Mouse (Mus musculus): ENCODE measurements around the gene Pygb. TPM values are rescaled to one million over a fixed set of nuclear protein-coding genes. Genes with fewer than 3 reads are reported as not detected.
A peak's percentile ranks its signal among the peaks of the same experiment; 100 is the strongest.

Pygb gene
- total and polyA plus RNA-seq, 2 experiments from 2014 or later = 124 to 281 TPM

- WGBS = 73% methylated on average over 2 of the region's 2 CpGs
- Histone ChIP-seq H3K36me3 (ENCODE audit: insufficient read depth, low read length) (peaks cover 82% of the 10 kb centered on the region), H3K27me3 (ENCODE audit: insufficient read depth, low read length) (no peaks in the 10 kb centered on the region), H3K4me1 (ENCODE audit: insufficient read depth, low read length) (no peaks in the 10 kb centered on the region), H3K27ac (ENCODE audit: low read depth, low read length) (no peak overlapping the region), H3K9me3 (ENCODE audit: low read length) (no peaks in the 10 kb centered on the region), H3K9ac (replicated peaks; ENCODE audit: low read length, poor library complexity, severe bottlenecking) (no peak overlapping the region), H3K4me3 (ENCODE audit: low read depth, low read length) (no peak overlapping the region), H3K4me2 (ENCODE audit: low read depth, low read length, poor library complexity, severe bottlenecking) (no peak overlapping the region)
- TF ChIP-seq CTCF (IDR thresholded peaks at IDR 0.05) = no peak
- DNase-seq (ENCODE audit: low spot score) (no peak), ATAC-seq (ENCODE audit: low FRiP score) (no peak)
These were observed 43.5 kb downstream of the Pygb start for GRCm38 (mm10) chr2:150830011-150830410.

- H3K27ac ChIP-seq (ENCODE audit: low read depth, low read length) = no peak overlapping the region
- no peaks in the 10 kb centered on the region for H3K27me3 ChIP-seq (ENCODE audit: insufficient read depth, low read length)
- 83% methylated on average over 3 of the region's 3 CpGs for WGBS
- H3K36me3 ChIP-seq (ENCODE audit: insufficient read depth, low read length) = peaks cover 81% of the 10 kb centered on the region
- DNase-seq (ENCODE audit: low spot score) (no peak), ATAC-seq (ENCODE audit: low FRiP score) (no peak)
- no peak overlapping the region for H3K4me3 ChIP-seq (ENCODE audit: low read depth, low read length)
- H3K9me3 ChIP-seq (ENCODE audit: low read length) = no peaks in the 10 kb centered on the region
- no peak overlapping the region for H3K4me2 ChIP-seq (ENCODE audit: low read depth, low read length, poor library complexity, severe bottlenecking)
- no peak for TF ChIP-seq CTCF (IDR thresholded peaks at IDR 0.05)
- no peaks in the 10 kb centered on the region for H3K4me1 ChIP-seq (ENCODE audit: insufficient read depth, low read length)
- H3K9ac ChIP-seq (replicated peaks; ENCODE audit: low read length, poor library complexity, severe bottlenecking) = no peak overlapping the region
These were observed 44.4 kb downstream of the Pygb start for GRCm38 (mm10) chr2:150830911-150831441.

DNA sequence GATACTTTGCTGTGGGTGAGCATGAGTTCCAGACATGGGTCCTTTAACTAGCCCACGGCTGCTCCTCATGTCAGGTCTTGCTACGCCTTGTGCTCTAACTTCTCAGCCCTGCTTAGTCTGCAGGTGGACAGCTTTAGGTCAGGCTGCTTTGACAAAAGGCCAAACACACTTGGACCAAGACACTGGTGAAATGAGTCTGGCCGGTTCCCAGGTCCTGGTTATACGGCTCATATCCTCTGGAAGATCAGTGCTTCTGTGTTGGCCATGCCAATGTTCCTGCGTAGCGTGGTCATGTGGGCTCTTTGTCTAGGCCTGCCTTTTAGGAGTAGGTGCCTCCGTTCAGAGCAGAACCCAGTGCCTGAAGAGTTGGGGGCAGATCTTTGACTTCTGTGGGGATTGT, 45.5 kb downstream of the Pygb start:
- Histone ChIP-seq H3K4me1 (ENCODE audit: insufficient read depth, low read length) (no peaks in the 10 kb centered on the region), H3K9me3 (ENCODE audit: low read length) (no peaks in the 10 kb centered on the region), H3K4me3 (ENCODE audit: low read depth, low read length) (no peak overlapping the region), H3K27ac (ENCODE audit: low read depth, low read length) (no peak overlapping the region), H3K27me3 (ENCODE audit: insufficient read depth, low read length) (no peaks in the 10 kb centered on the region), H3K36me3 (ENCODE audit: insufficient read depth, low read length) (peaks cover 75% of the 10 kb centered on the region), H3K9ac (replicated peaks; ENCODE audit: low read length, poor library complexity, severe bottlenecking) (no peak overlapping the region), H3K4me2 (ENCODE audit: low read depth, low read length, poor library complexity, severe bottlenecking) (no peak overlapping the region)
- no peak for TF ChIP-seq CTCF (IDR thresholded peaks at IDR 0.05)
- ATAC-seq (ENCODE audit: low FRiP score) (no peak), DNase-seq (ENCODE audit: low spot score) (no peak)
- 88% methylated on average over 7 of the region's 7 CpGs for WGBS

DNA sequence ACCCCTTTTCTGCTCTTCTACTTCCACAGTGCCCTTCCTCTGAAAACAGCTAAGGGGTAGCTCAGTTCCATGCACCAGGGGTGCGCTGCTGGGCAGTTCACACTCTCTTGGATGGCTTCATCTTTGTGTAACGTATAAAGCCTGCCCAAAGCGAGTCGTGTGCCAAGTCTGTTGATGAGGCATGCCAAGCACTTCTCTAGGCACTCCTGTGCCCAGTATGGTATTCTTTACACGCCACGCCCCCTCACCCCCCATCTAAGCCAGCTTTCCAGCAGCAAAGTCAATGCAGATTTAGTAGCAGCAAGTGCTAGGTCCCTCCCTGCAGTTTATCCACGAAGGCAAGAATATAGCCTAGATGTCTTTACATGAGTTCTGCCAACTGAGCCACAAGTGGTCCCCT, 48.1 kb downstream of the Pygb start:
- no peak overlapping the region for H3K9ac ChIP-seq (replicated peaks; ENCODE audit: low read length, poor library complexity, severe bottlenecking)
- no peak overlapping the region for H3K4me3 ChIP-seq (ENCODE audit: low read depth, low read length)
- no peak overlapping the region for H3K4me2 ChIP-seq (ENCODE audit: low read depth, low read length, poor library complexity, severe bottlenecking)
- H3K4me1 ChIP-seq (ENCODE audit: insufficient read depth, low read length) = no peaks in the 10 kb centered on the region
- H3K27ac ChIP-seq (ENCODE audit: low read depth, low read length) = no peak overlapping the region
- H3K27me3 ChIP-seq (ENCODE audit: insufficient read depth, low read length) = no peaks in the 10 kb centered on the region
- H3K36me3 ChIP-seq (ENCODE audit: insufficient read depth, low read length) = peaks cover 68% of the 10 kb centered on the region
- DNase-seq (ENCODE audit: low spot score) = peak; percentile 57
- H3K9me3 ChIP-seq (ENCODE audit: low read length) = no peaks in the 10 kb centered on the region
- TF ChIP-seq CTCF (IDR thresholded peaks at IDR 0.05) = no peak
- ATAC-seq (ENCODE audit: low FRiP score) = 0 out of 2 replicates have a peak, but pooled peaks have one; percentile 5
- WGBS = 83% methylated on average over 7 of the region's 7 CpGs

DNA sequence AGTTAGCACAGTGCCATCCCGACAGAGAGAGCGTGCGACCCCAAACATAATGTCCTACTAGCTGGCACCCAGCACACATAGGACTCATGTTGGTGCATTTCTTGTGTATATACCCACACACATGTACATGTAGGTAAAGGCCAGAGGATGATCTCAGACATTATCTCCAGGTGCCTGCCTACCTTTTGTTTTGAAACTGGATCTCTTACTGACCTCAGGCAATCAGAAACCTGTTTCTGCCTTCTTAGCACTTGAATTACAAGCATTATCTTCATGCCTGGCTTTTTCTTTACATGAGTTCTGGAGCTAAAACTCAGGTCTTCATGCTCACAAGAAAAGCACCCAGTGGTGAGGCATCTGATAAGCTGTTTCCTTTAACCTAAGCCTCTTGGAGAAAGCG, 49.4 kb downstream of the Pygb start:
- Histone ChIP-seq H3K27ac (ENCODE audit: low read depth, low read length) (no peak overlapping the region), H3K27me3 (ENCODE audit: insufficient read depth, low read length) (no peaks in the 10 kb centered on the region), H3K4me2 (ENCODE audit: low read depth, low read length, poor library complexity, severe bottlenecking) (no peak overlapping the region), H3K4me1 (ENCODE audit: insufficient read depth, low read length) (no peaks in the 10 kb centered on the region), H3K9me3 (ENCODE audit: low read length) (no peaks in the 10 kb centered on the region), H3K36me3 (ENCODE audit: insufficient read depth, low read length) (peaks cover 57% of the 10 kb centered on the region), H3K4me3 (ENCODE audit: low read depth, low read length) (no peak overlapping the region), H3K9ac (replicated peaks; ENCODE audit: low read length, poor library complexity, severe bottlenecking) (no peak overlapping the region)
- ATAC-seq (ENCODE audit: low FRiP score) (no peak), DNase-seq (ENCODE audit: low spot score) (no peak)
- 96% methylated on average over 4 of the region's 4 CpGs for WGBS
- TF ChIP-seq CTCF (IDR thresholded peaks at IDR 0.05) = no peak

- TF ChIP-seq CTCF (IDR thresholded peaks at IDR 0.05) = no peak
- DNase-seq (ENCODE audit: low spot score) (no peak), ATAC-seq (ENCODE audit: low FRiP score) (no peak)
- Histone ChIP-seq H3K36me3 (ENCODE audit: insufficient read depth, low read length) (peaks cover 49% of the 10 kb centered on the region), H3K4me2 (ENCODE audit: low read depth, low read length, poor library complexity, severe bottlenecking) (no peak overlapping the region), H3K9me3 (ENCODE audit: low read length) (no peaks in the 10 kb centered on the region), H3K27me3 (ENCODE audit: insufficient read depth, low read length) (no peaks in the 10 kb centered on the region), H3K9ac (replicated peaks; ENCODE audit: low read length, poor library complexity, severe bottlenecking) (no peak overlapping the region), H3K4me3 (ENCODE audit: low read depth, low read length) (no peak overlapping the region), H3K4me1 (ENCODE audit: insufficient read depth, low read length) (no peaks in the 10 kb centered on the region), H3K27ac (ENCODE audit: low read depth, low read length) (no peak overlapping the region)
- 70% methylated on average over 15 of the region's 15 CpGs for WGBS
These were observed 50.4 kb downstream of the Pygb start for GRCm38 (mm10) chr2:150836906-150837305.

All from midbrain, postnatal 0 days (tissue).